Mouse (Mus musculus) brown adipose tissue, adult 24 weeks (tissue): Measurements from ENCODE around the gene 3110082I17Rik. TPM values are rescaled to one million over a fixed set of nuclear protein-coding genes. Genes with fewer than 3 reads are reported as not detected.

Experiments
- H3K27ac ChIP-seq: fragments of 200-500 bp; replicated peaks from 2 replicates; pipeline ENCODE4 v1.5.1; 2012; ENCODE audit warnings: low read depth, mild to moderate bottlenecking, low read length
- H3K4me1 ChIP-seq: fragments of 200-500 bp; 2 replicates; pipeline ENCODE4 v1.6.1; 2012; ENCODE audit warnings: low read length, mixed read lengths; ENCODE audit not compliant: control insufficient read depth, insufficient read depth, insufficient read length
- H3K4me3 ChIP-seq: fragments of 200-500 bp; 2 replicates; pipeline ENCODE4 v1.5.1; 2012; ENCODE audit warnings: low read depth, mild to moderate bottlenecking, low read length, moderate library complexity; ENCODE audit not compliant: insufficient read depth
- polyA plus RNA-seq: library from polyadenylated mRNA; stranded (reverse); fragments of >200 nt; gene quantifications from 2 replicates; pipeline ENCODE4 v1.2.4, GENCODE M21; 2012; ENCODE audit not compliant: missing spikeins, insufficient read depth, insufficient read length

Gene 3110082I17Rik
- polyA plus RNA-seq, 1 experiment, result 6.0 TPM

DNA sequence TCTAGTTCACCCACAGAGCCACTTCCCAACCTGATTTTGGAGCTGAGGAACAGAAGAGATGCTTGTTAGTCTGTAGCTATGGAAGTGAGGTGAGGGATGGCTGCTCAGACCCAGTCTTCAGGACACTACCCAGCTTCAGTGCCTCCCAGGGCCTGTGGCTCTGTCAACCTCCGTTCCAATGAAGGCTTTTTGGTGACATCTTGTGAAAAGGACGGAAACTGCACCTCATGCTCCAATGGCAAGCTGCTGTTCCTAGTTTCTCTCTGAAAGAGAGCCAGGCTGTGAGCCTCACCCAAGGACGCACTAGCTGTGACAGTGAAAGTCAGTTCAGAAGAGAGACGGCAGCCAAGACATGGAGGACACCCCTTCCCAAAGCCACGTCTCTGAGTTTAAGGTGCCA is 7.7 kb upstream of the 3110082I17Rik start:
- Histone ChIP-seq H3K27ac (no peak overlapping the region), H3K4me1 (no peaks in the 10 kb centered on the region), H3K4me3 (no peak overlapping the region)

DNA sequence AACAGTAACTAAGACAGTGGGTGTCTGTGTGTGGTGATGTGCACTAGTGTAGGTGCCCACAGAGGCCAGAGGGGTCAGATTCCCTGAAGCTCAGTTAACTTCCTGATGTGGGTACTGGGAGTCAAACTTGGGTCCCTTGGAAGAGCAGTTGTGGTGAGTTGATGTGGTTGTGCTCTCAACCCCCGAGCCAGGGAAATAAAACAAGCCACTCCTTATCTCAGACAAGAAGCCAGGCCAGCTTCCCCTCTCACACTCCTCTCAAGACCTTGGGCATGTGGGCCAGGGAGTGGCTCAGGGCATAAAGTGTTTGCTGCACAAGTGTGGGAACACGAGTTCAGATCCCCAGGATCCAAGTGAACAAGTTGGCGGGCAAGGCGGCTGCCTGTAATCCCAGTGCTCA is 6.5 kb upstream of the 3110082I17Rik start:
- Histone ChIP-seq H3K4me1 (no peaks in the 10 kb centered on the region), H3K27ac (no peak overlapping the region), H3K4me3 (no peak overlapping the region)

DNA sequence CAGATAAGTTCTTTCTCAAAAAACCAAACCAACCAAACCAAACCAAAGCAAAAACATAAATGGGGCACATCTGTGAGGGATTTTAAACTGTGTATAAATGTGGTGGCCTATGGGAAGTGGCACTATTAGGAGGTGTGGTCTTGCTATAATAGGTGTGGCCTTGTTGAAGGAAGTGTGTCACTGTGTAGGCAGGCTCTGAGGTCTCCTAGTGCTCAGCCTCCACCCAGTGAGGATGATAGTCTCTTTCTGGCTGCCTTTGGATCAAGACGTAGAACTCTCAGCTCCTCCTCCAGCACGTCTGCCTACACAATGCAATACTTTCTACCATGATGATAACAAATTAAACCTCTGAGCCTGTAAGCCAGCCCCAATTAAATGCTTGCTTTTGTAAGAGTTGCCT is 6.0 kb upstream of the 3110082I17Rik start:
- H3K27ac ChIP-seq, result no peak overlapping the region
- H3K4me1 ChIP-seq, result no peaks in the 10 kb centered on the region
- H3K4me3 ChIP-seq, result no peak overlapping the region

DNA sequence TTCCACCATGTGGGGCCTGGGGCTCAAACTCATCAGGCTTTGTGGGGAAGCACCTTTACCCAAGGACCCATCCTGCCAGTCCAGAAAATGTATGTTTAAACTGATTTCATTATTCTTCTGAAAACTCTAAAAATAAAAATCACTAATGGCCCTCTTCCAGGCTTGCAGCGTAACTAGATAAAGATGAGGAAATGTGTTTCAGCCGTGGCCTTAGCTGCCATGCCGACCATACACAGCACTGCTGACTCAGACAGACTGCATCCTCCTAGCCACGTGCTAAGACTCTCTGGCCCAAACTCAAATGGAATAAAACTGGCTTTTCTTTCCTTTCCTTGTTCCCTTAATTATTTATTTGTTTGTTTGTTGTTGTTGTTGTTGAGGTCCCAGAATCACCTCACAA is 4.5 kb upstream of the 3110082I17Rik start:
- H3K27ac ChIP-seq, result no peak overlapping the region
- no peak overlapping the region for H3K4me3 ChIP-seq
- no peaks in the 10 kb centered on the region for H3K4me1 ChIP-seq

DNA sequence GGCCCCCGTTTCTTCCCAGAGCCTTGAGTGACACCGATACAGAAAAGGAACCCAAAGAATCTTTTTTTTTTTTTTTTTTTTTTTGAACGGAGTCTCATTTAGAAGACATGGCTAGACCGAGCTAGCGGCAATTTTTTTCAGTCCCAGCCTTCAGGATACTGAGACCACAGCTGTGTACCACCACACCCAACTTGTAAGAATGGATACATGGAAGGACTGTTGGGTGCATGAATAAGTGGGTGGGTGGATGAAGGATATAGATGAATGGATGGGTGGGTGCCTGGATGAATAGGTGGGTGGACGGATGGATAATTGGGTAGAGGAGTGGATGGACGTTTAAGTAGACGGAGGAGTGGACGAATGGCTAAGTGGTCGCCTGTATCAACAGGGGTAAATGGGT is 389 bp downstream of the 3110082I17Rik start:
- Histone ChIP-seq H3K4me1 (no peaks in the 10 kb centered on the region), H3K4me3 (peak overlapping the region; percentile 63), H3K27ac (no peak overlapping the region)

DNA sequence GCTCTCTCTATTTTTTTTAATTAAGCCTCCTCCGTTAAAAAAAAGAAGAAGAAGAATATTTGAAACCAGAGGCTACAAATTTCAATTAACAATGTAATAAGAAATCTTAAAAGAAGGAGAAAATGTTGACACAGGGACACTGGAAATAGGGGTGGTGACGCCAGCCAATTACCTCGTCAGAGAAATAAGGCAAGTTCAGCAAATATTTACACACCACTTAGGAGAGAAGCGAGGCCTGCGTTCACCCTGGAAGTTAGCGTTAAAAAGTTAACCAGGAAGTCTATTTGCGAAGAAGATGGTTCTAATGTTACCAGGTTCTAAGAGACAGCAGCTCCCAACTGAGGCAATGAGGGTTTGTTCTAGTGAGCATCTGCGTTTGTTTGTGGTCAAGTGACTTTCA is 3.1 kb downstream of the 3110082I17Rik start:
- H3K4me1 ChIP-seq, result peaks cover 2% of the 10 kb centered on the region; the same call in 1 of the 2 replicates
- no peak overlapping the region for H3K27ac ChIP-seq
- H3K4me3 ChIP-seq, result no peak overlapping the region

DNA sequence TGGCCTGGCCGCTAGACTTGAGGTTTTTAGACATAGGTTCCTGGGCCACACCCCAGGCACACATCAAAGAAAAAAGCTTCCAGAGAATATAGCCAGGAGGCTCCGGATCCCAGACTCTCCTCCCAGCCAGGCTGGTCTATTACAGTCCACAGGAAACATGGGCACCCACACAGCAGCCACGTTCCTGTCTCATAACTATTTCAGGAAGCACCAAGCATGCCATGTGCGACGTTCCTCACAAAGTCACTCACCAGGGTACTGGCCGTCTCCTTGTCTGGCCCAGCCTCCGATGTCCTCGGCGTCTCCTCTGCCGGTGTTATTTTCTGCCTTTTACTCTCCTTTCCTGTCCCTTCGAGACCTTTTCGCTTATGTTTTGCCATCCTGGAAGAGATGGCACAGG is 5.2 kb downstream of the 3110082I17Rik start:
- Histone ChIP-seq H3K27ac (no peak overlapping the region), H3K4me3 (no peak overlapping the region), H3K4me1 (peaks cover 2% of the 10 kb centered on the region; the same call in 1 of the 2 replicates)

DNA sequence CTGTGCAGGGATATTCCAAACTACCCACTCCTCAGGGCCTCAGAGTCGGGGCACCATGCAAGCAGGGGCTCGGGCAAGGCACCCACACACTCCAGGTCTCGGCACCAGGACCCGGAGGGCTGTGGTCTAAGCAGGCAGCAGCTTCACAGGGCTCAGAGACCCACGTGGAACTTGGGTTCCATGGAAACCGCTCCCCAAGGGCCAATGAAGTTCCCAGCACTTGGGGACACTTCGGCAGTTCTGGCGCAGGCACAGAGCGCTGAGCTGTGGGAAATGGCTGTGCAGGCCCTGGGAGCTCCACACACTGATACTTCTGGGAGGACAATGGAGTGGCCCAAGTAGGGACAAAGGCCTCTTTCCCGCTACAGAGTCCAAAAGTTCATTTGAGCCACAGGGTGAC is 7.3 kb downstream of the 3110082I17Rik start:
- Histone ChIP-seq H3K27ac (peak overlapping the region; percentile 41; the same call in 1 of the 2 replicates), H3K4me1 (peaks cover 9% of the 10 kb centered on the region), H3K4me3 (no peak overlapping the region)

DNA sequence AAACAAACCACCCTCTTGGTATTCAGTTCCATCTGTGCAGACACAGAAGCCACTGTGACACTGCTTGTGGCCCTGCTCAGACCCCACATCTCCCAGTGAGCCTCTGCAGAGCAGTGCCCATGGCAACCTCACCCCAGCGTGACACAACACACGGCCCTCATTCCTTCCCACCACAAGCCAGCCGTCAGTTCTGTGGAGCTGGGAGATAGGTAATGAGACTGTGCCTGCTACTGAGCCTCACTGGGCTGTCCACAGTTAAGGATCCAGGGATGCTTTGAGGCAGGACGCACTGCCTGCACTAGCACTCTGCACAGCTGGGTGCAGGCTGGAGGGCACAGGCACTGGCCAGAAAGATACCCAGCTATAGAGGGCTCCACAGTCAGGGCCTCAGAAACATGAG is 10.4 kb downstream of the 3110082I17Rik start:
- Histone ChIP-seq H3K27ac (no peak overlapping the region), H3K4me3 (no peak overlapping the region), H3K4me1 (peaks cover 9% of the 10 kb centered on the region)

DNA sequence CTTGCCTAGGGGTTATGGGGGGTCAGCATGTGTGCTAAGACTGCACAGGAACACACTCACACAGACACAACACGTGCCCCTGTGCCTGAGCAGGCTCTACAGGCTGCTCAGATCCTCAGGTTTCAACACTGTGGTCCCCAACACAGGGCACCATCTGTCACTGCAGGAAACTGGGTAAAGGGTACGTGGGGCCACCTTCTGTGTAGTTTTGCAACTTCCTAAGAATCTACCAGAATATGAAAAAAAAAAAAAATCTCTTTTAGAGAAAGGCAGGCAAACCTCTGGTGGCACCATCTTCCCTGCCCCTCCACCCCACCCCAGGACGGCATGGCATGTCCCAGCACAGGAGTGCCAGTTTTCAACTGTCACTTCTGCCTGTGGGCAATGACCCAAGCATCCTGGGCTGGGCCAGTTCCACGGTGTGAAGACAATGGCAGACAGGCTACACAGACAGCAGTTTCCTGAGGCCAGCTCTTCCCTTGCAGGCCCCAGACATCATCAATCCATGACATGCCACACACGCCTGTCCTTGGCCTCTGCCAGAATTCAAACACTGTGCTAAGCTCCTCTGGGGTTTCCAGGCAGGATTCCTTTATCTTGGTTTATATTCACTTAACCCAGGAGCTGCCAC is 11.1 kb downstream of the 3110082I17Rik start:
- 0 out of 2 replicates have a peak overlapping the region, but pooled peaks have one; percentile 29 for H3K27ac ChIP-seq
- H3K4me3 ChIP-seq, result no peak overlapping the region
- H3K4me1 ChIP-seq, result peaks cover 9% of the 10 kb centered on the region

DNA sequence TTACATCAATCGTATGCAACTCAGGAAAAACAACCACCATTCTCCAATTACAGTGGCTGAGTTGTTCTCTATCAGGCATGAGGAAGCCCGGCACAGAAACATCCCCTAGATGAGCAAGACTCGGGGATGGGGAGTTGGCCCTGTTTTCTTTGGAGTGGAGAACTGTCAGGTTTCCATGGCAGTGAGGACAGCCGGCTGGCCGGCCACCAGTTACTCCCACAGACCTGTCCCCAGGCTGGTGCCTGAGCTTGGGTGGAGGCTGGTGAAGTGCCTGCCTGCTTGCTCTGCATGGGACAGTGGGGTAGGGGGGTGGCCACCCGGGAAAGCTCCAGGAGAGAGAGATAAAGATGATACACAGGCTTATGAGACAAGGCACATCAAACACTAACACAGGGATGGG is 12.3 kb downstream of the 3110082I17Rik start:
- H3K27ac ChIP-seq, result no peak overlapping the region
- no peak overlapping the region for H3K4me3 ChIP-seq
- peaks cover 8% of the 10 kb centered on the region for H3K4me1 ChIP-seq

DNA sequence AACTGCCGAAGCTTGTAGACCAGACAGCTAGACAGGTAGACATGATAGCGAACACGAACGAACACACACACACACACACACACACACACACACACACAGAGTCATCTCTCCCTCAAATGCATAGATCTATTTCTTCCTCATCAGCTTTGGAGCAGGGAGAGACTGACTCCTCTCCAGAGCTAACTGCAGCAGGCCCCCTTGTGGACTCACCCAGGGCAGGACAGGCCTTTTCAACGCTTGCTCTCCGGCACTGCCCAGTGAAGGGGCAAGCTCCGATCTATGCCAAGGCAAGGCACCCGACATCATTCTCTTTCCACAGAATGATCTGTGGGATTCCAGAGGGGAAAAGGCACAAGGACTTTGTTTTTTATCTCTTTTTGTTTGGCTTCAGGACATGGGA is 15.1 kb downstream of the 3110082I17Rik start:
- peaks cover 7% of the 10 kb centered on the region for H3K4me1 ChIP-seq
- H3K27ac ChIP-seq, result no peak overlapping the region
- H3K4me3 ChIP-seq, result no peak overlapping the region

DNA sequence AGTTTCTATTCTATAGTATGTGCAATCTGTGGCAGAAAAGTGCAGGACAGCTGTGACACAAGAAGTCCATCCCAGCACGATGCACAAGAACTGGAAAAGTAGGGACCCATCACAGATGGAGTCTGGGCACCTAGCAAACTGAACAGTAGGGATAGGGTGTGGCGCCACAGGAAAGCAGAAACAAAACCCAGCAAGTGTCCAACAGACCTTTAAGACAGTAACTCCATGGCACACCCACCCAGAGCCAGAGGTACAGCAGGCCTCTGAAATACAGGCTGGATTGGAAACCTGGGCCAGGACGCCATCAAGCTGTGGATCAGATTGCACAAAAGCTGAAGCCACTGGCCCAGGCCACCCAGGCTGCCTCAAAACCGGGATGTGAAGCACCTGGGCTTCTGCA is 17.4 kb downstream of the 3110082I17Rik start:
- no peak overlapping the region for H3K27ac ChIP-seq
- no peaks in the 10 kb centered on the region; the same call in 1 of the 2 replicates for H3K4me1 ChIP-seq
- no peak overlapping the region for H3K4me3 ChIP-seq

DNA sequence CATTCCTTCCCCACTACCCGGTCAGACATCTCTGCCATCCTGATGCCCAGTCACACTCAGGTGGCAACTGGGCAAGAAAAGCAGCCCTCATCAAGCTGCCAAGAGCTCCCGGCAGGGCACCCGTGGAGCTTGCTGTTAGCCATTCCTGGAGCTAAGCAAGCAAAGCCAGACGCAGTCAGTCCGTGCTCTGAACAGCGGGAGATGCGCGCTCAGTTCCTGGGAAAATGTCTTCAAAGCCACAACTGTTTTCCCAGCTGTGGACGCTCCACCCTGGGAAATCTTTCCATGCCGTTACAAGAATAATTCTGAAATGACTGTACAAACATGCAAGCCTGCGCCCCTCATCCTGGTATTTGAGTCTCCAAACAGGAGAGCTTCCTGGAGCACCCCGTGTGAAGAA is 17.9 kb downstream of the 3110082I17Rik start:
- H3K4me3 ChIP-seq, result no peak overlapping the region
- H3K4me1 ChIP-seq, result no peaks in the 10 kb centered on the region; the same call in 1 of the 2 replicates
- H3K27ac ChIP-seq, result no peak overlapping the region

DNA sequence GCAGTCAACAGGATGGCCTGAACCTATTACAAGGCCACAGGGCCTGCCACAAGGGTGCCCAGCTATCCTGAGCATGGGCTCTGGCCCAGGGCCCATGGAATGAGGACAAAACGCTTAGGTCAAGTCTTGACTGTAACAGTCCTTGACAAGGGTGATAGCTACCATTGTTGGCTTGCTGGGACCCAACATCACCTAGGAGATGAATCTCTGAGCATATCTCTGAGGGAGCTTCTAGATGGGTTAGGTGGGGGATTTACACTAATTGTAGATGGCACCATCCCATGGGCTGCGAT is 18.7 kb downstream of the 3110082I17Rik start:
- Histone ChIP-seq H3K27ac (no peak overlapping the region), H3K4me1 (no peaks in the 10 kb centered on the region; the same call in 1 of the 2 replicates), H3K4me3 (no peak overlapping the region)

DNA sequence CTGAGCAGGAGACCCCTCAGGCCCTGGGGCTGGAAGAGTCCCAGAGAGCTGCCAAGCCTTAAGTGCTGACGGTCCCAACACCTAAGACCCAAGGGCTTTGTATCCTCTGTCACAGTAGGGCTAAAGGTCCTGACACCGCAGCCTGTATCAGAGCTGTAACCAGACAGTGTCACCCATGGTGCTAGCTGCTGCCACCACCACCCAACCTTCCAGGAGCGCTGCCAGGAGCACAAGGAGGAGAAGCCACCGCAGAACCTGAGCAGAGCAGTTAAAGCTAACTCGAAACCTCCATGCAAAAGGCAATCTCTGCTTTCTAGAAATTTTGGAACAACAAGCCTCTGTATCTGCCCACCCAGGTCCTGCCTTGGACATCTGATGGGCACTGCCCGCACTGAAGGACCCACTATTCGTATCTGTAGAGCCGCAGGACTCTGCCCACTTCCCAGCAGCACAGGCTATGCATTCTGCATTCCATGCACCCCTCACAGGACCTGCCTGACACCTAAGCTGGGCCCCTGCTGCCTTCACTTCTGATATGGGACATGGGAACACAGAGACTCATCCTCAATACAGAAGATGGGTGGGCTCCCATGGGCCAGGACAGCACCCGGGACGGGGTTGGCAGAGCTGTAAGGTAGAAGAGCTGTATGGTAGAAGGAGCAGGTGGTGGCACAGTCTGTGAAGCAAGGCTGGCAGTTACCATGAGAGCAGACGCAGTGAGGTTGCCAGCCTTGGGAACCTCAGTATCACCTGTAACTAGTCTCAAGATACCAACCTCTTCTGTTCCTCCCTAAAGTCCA is 19.2 kb downstream of the 3110082I17Rik start:
- no peak overlapping the region for H3K4me3 ChIP-seq
- no peak overlapping the region for H3K27ac ChIP-seq
- H3K4me1 ChIP-seq, result no peaks in the 10 kb centered on the region; the same call in 1 of the 2 replicates
